Mouse (Mus musculus): Measurements from ENCODE around the gene Aff3. TPM values are rescaled to one million over a fixed set of nuclear protein-coding genes. Genes with fewer than 3 reads are reported as not detected.

The Aff3 gene
- polyA plus RNA-seq, 1 experiment from 2014 or later: 5.7 TPM

DNA sequence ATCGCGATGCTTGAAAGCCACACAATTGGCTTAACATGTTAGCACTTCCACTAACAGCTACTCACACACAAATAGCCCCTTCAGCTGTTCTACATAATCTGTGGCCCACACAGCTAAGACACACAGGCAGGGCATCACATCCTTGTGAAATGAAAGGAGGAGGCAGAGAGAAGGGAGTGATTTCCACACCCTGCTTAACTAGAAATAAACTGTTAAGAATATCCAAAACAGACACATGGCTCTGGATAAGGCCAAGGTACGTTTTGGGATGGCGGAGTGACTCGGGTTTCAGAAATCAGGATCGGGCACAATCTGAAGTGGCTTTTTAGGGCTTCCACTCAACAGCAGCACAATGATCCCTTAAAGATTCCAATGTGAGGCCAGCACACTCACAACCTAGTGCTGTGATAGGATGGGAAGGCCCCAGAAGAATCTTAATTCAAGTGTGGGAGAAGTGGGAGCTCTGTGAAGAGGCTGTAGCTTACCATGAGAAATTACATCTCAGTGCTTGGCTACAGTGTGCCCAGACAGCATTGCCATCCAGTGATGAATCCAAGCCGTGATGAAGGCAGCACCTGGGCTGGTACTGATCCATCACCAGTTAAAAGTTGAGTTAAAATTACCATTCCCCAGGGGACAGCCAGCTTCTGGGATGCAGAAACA, 214.8 kb downstream of the Aff3 start:
- H3K36me3 ChIP-seq: no peaks in the 10 kb centered on the region
- ATAC-seq (ENCODE audit: insufficient number of reproducible peaks, low FRiP score): no peak
- H3K4me1 ChIP-seq (replicated peaks): peaks cover 46% of the 10 kb centered on the region
- H3K27me3 ChIP-seq (replicated peaks): no peaks in the 10 kb centered on the region
- WGBS: 42% methylated on average over 7 of the region's 7 CpGs
- no peak overlapping the region for H3K4me3 ChIP-seq
- no peak overlapping the region for H3K4me2 ChIP-seq
- no peaks in the 10 kb centered on the region for H3K9me3 ChIP-seq (replicated peaks)
- H3K27ac ChIP-seq (ENCODE audit: poor library complexity, severe bottlenecking): no peak overlapping the region
- no peak overlapping the region for H3K9ac ChIP-seq

DNA sequence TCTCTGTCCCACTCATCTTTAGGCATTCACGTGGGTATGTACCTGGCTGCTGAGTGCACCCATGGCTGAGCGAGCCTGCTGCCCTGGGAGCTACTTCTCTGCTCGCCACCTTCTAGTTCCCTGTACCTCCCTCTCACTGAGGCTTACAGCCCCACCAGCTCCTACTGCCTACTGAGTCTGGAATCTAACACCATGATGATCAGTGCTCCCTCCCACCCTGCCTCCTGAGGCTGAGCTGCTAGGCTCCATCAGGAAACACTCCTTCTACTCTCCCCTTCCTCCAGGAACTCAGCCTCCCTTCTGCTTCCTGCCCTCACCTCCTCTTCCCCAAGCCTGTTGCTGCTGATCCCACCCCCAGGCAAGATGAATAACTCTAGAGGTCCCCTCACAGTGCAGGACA, 215.9 kb downstream of the Aff3 start:
- Histone ChIP-seq H3K27me3 (replicated peaks) (no peaks in the 10 kb centered on the region), H3K4me1 (replicated peaks) (peaks cover 45% of the 10 kb centered on the region), H3K4me2 (no peak overlapping the region), H3K9me3 (replicated peaks) (no peaks in the 10 kb centered on the region), H3K27ac (ENCODE audit: poor library complexity, severe bottlenecking) (peak overlapping the region; percentile 35; the same call in 1 of the 2 replicates), H3K9ac (no peak overlapping the region), H3K4me3 (no peak overlapping the region), H3K36me3 (no peaks in the 10 kb centered on the region)
- WGBS: 37% methylated on average over 3 of the region's 3 CpGs
- ATAC-seq (ENCODE audit: insufficient number of reproducible peaks, low FRiP score): no peak

DNA sequence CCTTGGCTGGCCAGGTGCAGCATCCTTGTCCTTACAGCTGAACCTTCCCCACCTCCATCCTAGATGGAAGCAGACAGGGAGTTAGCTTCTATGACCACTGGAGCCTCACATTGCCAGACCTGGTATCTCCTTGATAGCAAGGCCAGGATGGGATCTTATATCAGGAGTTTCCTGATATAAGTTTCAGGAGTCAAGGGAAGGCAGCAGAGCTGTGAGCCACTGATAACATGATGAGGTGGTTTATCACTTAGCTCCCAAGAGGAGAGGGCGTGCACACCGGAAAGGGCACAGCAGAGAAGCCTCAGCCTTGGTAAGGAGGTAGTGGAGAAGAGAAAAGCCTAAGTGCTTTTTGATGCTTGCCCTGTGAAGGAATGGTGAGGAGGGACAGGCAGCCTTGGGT, 217.2 kb downstream of the Aff3 start:
- Histone ChIP-seq H3K27ac (ENCODE audit: poor library complexity, severe bottlenecking) (no peak overlapping the region), H3K4me3 (no peak overlapping the region), H3K36me3 (no peaks in the 10 kb centered on the region), H3K9ac (no peak overlapping the region), H3K9me3 (replicated peaks) (no peaks in the 10 kb centered on the region), H3K4me2 (no peak overlapping the region), H3K27me3 (replicated peaks) (no peaks in the 10 kb centered on the region), H3K4me1 (replicated peaks) (peaks cover 57% of the 10 kb centered on the region)
- ATAC-seq (ENCODE audit: insufficient number of reproducible peaks, low FRiP score): peak; percentile 40; the same call in 1 of the 2 replicates
- 30% methylated on average over 2 of the region's 2 CpGs for WGBS

DNA sequence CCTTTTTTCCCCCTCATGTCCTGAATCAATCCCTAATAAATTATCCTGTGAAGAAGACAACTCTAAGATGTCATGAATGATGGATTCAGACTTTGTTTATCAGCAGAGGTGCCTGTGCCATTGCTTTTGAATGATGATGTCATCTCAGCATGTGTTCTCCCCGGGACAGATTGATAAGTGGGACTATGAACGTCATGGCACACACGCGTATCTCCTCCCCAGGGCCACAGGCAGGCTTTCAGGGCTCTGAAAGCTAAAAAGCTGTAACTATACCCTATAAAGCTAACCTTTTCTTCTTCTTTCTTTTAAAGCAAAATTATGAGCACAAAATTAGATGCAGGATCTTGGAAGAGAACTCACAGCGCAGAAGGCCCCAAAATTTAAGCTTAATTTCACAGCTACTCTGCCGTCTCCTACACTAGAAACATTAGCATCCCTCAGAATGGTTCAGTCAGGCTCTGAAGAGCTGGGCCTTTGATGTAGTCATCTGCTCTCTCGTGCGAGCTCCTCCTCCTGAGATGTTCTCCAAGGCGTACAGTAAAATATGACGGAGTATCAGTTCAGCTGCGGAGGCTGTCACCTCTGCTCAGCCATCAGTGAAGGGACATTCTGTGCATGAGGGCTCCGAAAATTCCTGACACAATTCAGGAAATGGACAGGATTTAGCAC, 218.5 kb downstream of the Aff3 start:
- H3K4me1 ChIP-seq (replicated peaks): peaks cover 70% of the 10 kb centered on the region
- no peak for ATAC-seq (ENCODE audit: insufficient number of reproducible peaks, low FRiP score)
- no peak overlapping the region for H3K9ac ChIP-seq
- H3K9me3 ChIP-seq (replicated peaks): no peaks in the 10 kb centered on the region
- no peaks in the 10 kb centered on the region for H3K36me3 ChIP-seq
- no peak overlapping the region for H3K4me3 ChIP-seq
- 63% methylated on average over 12 of the region's 12 CpGs for WGBS
- H3K27me3 ChIP-seq (replicated peaks): no peaks in the 10 kb centered on the region
- no peak overlapping the region for H3K4me2 ChIP-seq
- H3K27ac ChIP-seq (ENCODE audit: poor library complexity, severe bottlenecking): no peak overlapping the region

DNA sequence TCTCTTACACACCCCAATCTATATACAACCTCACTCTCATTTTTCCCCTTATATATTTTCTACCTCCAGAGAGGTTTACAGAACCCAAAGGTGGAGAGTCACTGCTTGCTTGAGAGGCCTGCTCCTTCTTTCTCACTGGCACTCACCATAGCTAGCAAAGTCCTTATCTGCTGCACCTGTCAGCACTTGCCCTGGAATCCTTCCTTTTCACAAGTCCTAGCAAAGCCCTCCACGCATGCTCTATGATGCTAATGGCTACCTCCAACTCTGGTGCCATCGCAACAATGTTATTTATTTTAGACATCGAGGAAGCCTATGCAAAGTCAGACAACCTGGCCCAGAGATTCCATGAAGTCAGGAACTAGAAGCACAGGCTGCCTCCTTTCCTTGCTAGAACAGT, 221.9 kb downstream of the Aff3 start:
- peak overlapping the region; percentile 75 for H3K27ac ChIP-seq (ENCODE audit: poor library complexity, severe bottlenecking)
- WGBS: 10% methylated on average over 3 of the region's 3 CpGs
- no peak overlapping the region for H3K9ac ChIP-seq
- H3K4me3 ChIP-seq: no peak overlapping the region
- ATAC-seq (ENCODE audit: insufficient number of reproducible peaks, low FRiP score): peak; percentile 78
- H3K9me3 ChIP-seq (replicated peaks): no peaks in the 10 kb centered on the region
- no peaks in the 10 kb centered on the region for H3K36me3 ChIP-seq
- H3K27me3 ChIP-seq (replicated peaks): no peaks in the 10 kb centered on the region; the same call in 1 of the 2 replicates
- H3K4me1 ChIP-seq (replicated peaks): peaks cover 57% of the 10 kb centered on the region
- peak overlapping the region; percentile 32; the same call in 1 of the 2 replicates for H3K4me2 ChIP-seq

DNA sequence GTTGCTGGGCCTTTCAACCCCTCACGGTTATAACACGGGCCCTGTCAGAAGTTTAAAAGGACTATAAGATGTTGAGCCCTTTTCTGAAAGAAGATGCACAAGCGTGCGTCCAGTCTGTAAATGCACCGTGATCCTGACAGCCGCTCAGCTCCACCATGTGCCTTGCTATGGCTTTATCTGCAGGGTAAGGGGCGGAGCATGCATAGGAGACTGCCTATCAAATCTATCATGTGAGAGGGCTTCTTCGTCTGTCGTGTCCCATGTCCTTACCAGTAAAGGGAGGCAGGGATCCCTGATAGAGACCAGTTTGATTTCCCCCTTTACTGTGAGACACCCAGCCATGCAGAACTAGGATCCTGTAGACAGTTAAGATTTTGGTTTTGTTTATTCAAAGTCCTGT, 222.3 kb downstream of the Aff3 start:
- no peak overlapping the region for H3K4me3 ChIP-seq
- ATAC-seq (ENCODE audit: insufficient number of reproducible peaks, low FRiP score): peak; percentile 66; the same call in 1 of the 2 replicates
- WGBS: 34% methylated on average over 9 of the region's 9 CpGs
- H3K27ac ChIP-seq (ENCODE audit: poor library complexity, severe bottlenecking): peak overlapping the region; percentile 75
- no peaks in the 10 kb centered on the region for H3K36me3 ChIP-seq
- no peaks in the 10 kb centered on the region; the same call in 1 of the 2 replicates for H3K27me3 ChIP-seq (replicated peaks)
- H3K9me3 ChIP-seq (replicated peaks): no peaks in the 10 kb centered on the region
- H3K9ac ChIP-seq: no peak overlapping the region
- H3K4me1 ChIP-seq (replicated peaks): peaks cover 57% of the 10 kb centered on the region
- H3K4me2 ChIP-seq: peak overlapping the region; percentile 32; the same call in 1 of the 2 replicates

DNA sequence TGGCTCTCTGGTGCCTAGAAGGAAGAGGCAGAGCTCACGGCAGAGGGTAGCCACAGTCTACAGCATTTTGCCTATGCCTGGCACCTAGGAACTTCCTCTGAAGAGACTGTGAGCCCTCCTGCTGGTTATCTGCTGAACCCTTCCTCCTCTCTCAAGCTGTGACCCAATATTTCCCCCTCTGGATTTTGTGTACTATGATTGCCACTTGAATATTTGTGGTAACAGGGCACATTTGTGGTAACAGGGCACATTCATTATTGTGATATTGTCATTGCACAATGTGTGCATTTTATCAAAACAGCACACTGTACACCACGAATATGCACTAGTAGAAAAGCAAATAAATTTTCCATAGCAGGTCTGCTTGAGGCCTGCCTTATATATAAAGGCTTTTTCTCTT, 223.0 kb downstream of the Aff3 start:
- no peak for ATAC-seq (ENCODE audit: insufficient number of reproducible peaks, low FRiP score)
- H3K4me2 ChIP-seq: no peak overlapping the region
- WGBS: 46% methylated on average over 2 of the region's 2 CpGs
- H3K9me3 ChIP-seq (replicated peaks): no peaks in the 10 kb centered on the region
- no peaks in the 10 kb centered on the region; the same call in 1 of the 2 replicates for H3K27me3 ChIP-seq (replicated peaks)
- H3K27ac ChIP-seq (ENCODE audit: poor library complexity, severe bottlenecking): peak overlapping the region; percentile 75
- no peak overlapping the region for H3K4me3 ChIP-seq
- peaks cover 56% of the 10 kb centered on the region for H3K4me1 ChIP-seq (replicated peaks)
- no peaks in the 10 kb centered on the region for H3K36me3 ChIP-seq
- no peak overlapping the region for H3K9ac ChIP-seq

DNA sequence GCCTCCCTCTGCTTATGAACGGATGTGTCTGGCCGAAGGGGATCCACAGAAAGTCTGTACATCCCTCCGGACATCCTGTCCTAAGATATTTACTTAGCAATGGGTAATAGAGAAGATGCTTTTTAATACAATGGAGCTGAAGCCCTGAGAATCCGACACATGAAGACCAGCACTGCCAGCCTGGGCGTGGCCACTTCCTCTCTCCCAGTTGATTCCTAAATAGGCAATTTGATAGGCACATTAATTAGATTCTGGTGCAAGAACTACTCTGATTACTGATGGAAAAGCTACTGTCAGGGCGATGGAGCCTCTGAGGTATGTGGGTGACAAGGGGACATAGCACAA, 224.3 kb downstream of the Aff3 start:
- no peak for ATAC-seq (ENCODE audit: insufficient number of reproducible peaks, low FRiP score)
- Histone ChIP-seq H3K4me3 (no peak overlapping the region), H3K4me2 (no peak overlapping the region), H3K4me1 (replicated peaks) (peaks cover 49% of the 10 kb centered on the region), H3K9me3 (replicated peaks) (no peaks in the 10 kb centered on the region), H3K36me3 (no peaks in the 10 kb centered on the region), H3K27ac (ENCODE audit: poor library complexity, severe bottlenecking) (no peak overlapping the region), H3K9ac (no peak overlapping the region), H3K27me3 (replicated peaks) (no peaks in the 10 kb centered on the region; the same call in 1 of the 2 replicates)
- WGBS: 78% methylated on average over 6 of the region's 6 CpGs

DNA sequence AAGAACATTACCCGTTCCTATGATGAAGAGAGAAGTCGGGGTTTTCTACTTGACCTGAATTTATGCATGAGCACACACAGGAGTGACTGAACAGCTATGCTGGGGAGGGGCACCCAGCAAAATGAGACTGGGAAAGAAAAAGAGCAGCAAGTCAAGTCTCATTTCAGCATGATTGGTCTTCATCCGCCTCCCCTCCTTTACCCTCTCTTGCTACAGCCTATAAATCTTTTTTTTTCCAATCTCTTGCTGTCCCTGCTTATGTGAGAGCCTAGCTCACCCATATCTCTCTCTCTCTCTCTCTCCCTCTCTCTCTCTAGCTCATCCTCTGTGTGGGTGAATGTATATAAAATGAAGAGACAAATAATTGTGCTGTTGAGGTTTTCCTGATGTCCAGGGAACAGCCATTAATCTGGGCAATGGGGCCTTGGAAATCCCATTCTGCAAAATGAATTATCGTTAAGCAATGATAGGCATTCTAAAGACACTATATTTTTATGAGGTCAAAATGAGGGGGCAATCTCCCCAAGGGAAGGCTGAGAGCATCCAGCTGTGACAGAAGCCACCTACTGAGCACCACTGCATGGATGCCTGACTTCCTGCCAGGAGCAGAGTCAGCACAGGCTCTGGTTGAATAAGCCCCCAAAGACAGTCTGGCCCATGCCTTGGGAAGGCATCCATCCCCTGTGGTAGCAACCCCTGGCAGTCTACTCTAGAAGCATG, 224.8 kb downstream of the Aff3 start:
- Histone ChIP-seq H3K36me3 (no peaks in the 10 kb centered on the region), H3K4me3 (no peak overlapping the region), H3K27me3 (replicated peaks) (no peaks in the 10 kb centered on the region; the same call in 1 of the 2 replicates), H3K27ac (ENCODE audit: poor library complexity, severe bottlenecking) (no peak overlapping the region), H3K9me3 (replicated peaks) (no peaks in the 10 kb centered on the region), H3K4me1 (replicated peaks) (peaks cover 49% of the 10 kb centered on the region), H3K9ac (no peak overlapping the region), H3K4me2 (no peak overlapping the region)
- WGBS: 81% methylated on average over 4 of the region's 4 CpGs
- ATAC-seq (ENCODE audit: insufficient number of reproducible peaks, low FRiP score): no peak

DNA sequence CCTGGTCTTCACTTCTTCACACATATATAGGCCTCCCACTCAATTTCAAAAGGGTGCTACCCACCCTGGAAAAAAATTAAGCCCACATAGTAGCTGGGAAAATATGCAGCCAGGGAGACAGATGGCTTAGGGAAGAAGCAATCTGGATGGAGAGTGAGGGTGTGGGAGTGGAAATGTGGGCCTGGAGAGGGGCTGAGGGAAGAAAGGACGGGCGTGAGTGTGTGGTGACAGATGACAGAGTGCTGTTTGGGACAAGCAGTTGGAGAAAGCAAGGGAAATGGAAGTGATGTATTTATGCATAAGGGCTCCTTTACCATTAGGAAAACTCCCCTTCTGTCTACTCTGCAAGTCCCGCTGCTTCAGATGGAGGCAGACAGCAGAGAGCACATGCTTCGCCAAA, 226.3 kb downstream of the Aff3 start:
- WGBS: 28% methylated on average over 4 of the region's 4 CpGs
- no peak overlapping the region for H3K9ac ChIP-seq
- no peak overlapping the region for H3K4me3 ChIP-seq
- H3K36me3 ChIP-seq: no peaks in the 10 kb centered on the region
- H3K27ac ChIP-seq (ENCODE audit: poor library complexity, severe bottlenecking): peak overlapping the region; percentile 10; the same call in 1 of the 2 replicates
- no peaks in the 10 kb centered on the region for H3K9me3 ChIP-seq (replicated peaks)
- H3K4me1 ChIP-seq (replicated peaks): peaks cover 46% of the 10 kb centered on the region
- peak overlapping the region; percentile 27 for H3K4me2 ChIP-seq
- no peaks in the 10 kb centered on the region; the same call in 1 of the 2 replicates for H3K27me3 ChIP-seq (replicated peaks)
- no peak for ATAC-seq (ENCODE audit: insufficient number of reproducible peaks, low FRiP score)

DNA sequence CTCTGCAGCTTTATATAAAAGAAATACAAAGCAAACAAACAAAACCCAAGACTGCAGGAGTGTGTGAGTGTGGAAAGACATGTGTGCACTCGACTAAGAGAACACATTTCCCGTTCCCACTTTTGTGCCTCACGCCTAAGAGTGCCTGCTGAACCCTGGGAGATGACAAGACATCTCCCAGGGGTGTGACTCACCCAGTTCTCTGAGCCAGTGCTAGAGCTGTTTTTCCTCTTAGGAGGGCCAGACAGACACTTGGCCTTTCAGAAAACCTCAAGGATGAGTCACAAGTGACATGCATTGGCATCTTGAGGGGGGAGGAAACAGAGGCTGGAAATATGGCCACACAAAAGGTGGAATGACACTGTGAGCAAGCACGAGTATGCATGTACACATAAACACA, 227.1 kb downstream of the Aff3 start:
- H3K4me1 ChIP-seq (replicated peaks): peaks cover 38% of the 10 kb centered on the region
- no peak overlapping the region for H3K9ac ChIP-seq
- no peak overlapping the region for H3K4me3 ChIP-seq
- no peaks in the 10 kb centered on the region for H3K9me3 ChIP-seq (replicated peaks)
- no peak for ATAC-seq (ENCODE audit: insufficient number of reproducible peaks, low FRiP score)
- no peaks in the 10 kb centered on the region for H3K36me3 ChIP-seq
- no peaks in the 10 kb centered on the region; the same call in 1 of the 2 replicates for H3K27me3 ChIP-seq (replicated peaks)
- H3K27ac ChIP-seq (ENCODE audit: poor library complexity, severe bottlenecking): no peak overlapping the region
- H3K4me2 ChIP-seq: no peak overlapping the region
- 31% methylated on average over 4 of the region's 4 CpGs for WGBS
